In the genomic region with DNA sequence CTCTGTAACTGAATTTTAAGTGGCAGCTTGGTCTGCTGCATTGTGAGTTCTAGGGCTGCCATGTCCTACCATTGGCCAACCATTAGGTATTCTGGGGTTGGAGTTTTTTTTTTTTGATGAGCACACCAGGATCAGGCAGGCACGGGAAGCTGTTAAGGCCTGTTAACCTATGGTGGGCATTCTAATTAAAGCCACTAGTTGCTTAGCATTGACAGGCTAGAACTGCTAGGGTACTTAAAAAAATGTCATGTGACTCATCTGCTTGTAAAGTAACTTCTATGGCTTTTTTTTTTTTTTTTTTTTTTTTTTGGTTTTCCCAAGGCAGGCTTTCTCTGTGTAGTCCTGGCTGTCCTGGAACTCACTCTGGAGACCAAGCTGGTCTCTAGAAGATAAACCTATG, we compare ENCODE assay signal across 2 mouse cellular contexts.
TF ChIP-seq lines count a peak whose summit lies in the region.

No protein-coding gene starts in this region.

TF ChIP-seq in C2C12, 6 proteins besides CTCF, POLR2A, EP300 and RAD21:
- TF ChIP-seq MYOD1 (IDR thresholded peaks at IDR 0.05; ENCODE audit: control insufficient read depth, insufficient read length, low read depth) (no peak), USF1 (IDR thresholded peaks at IDR 0.05; ENCODE audit: low read depth) (peak; percentile 56)

TF ChIP-seq in ES-E14, 5 proteins besides CTCF, POLR2A, EP300 and RAD21:
- TF ChIP-seq HCFC1 (IDR thresholded peaks at IDR 0.05; ENCODE audit: borderline replicate concordance, insufficient read depth, low read length) (no peak), ZNF384 (IDR thresholded peaks at IDR 0.05; ENCODE audit: low read depth, low read length) (peak; percentile 84), MAFK (IDR thresholded peaks at IDR 0.05; ENCODE audit: insufficient read depth, low read depth, low read length) (no peak), ZC3H11A (IDR thresholded peaks at IDR 0.05; ENCODE audit: borderline replicate concordance, low read depth, low read length) (no peak)
TF ChIP-seq in ES-E14: peak in this region for 1.
